Mouse (Mus musculus) gastrocnemius, postnatal 36 days (tissue): ENCODE data around the gene Mcm5. TPM values are rescaled to one million over a fixed set of nuclear protein-coding genes. Genes with fewer than 3 reads are reported as not detected.

ENCODE experiments used
- DNase-seq, 2 experiments: peaks; one replicate each; pipeline ENCODE4 v3.0.0; 2022
- intact Hi-C: fragments of 180-260 bp; cut with DNase I; formaldehyde crosslinking; loops from one replicate; pipeline ENCODE4 v1.15.1; 2025
- total RNA-seq, 2 experiments: library from RNA; stranded (reverse); gene quantifications; 2 replicates each; pipeline ENCODE4 v1.2.3; 2021

The Mcm5 gene
- total RNA-seq, 2 experiments from 2014 or later: 1.7 TPM

- DNase-seq: peak; percentile 90 to 91
- intact Hi-C loops: no loop called here
Measured at GRCm38 (mm10) chr8:75093399-75094156, 15.8 kb upstream of the Mcm5 start, which contains the start of gene Hmox1. Hmox1 (plus strand) TSS chr8:75093621.

- intact Hi-C loops: no loop called here
- no peak for DNase-seq
Measured at GRCm38 (mm10) chr8:75102956-75103355, 6.4 kb upstream of the Mcm5 start.

- no peak for DNase-seq
- intact Hi-C loops: no loop called here
Measured at GRCm38 (mm10) chr8:75103376-75103878, 5.9 kb upstream of the Mcm5 start.

GRCm38 (mm10) chr8:75108527-75109235 is 688 bp upstream of the Mcm5 start:
- intact Hi-C loops: loop anchor here (1.0 kb wide), 1 partner anchor 37 kb away; no protein-coding TSS in a partner anchor
- peak; percentile 68 to 76 for DNase-seq

GRCm38 (mm10) chr8:75110093-75110492 is 724 bp downstream of the Mcm5 start:
- intact Hi-C loops: no loop called here
- no peak for DNase-seq

GRCm38 (mm10) chr8:75118505-75118904 is 9.1 kb downstream of the Mcm5 start:
- intact Hi-C loops: no loop called here
- DNase-seq: no peak

GRCm38 (mm10) chr8:75119287-75119686 is 9.9 kb downstream of the Mcm5 start:
- intact Hi-C loops: no loop called here
- no peak for DNase-seq

GRCm38 (mm10) chr8:75119747-75120146 is 10.4 kb downstream of the Mcm5 start:
- intact Hi-C loops: no loop called here
- DNase-seq: no peak

- intact Hi-C loops: no loop called here
- DNase-seq: no peak
Measured at GRCm38 (mm10) chr8:75127406-75127805, 18.0 kb downstream of the Mcm5 start.

GRCm38 (mm10) chr8:75132485-75132884 is 23.1 kb downstream of the Mcm5 start:
- intact Hi-C loops: loop anchor here (2.0 kb wide), 2 partner anchors 88 to 140 kb away; no protein-coding TSS in a partner anchor
- peak in 1 of 2 experiments; percentile 41 for DNase-seq

GRCm38 (mm10) chr8:75133399-75133798 is 24.0 kb downstream of the Mcm5 start:
- DNase-seq: no peak
- intact Hi-C loops: loop anchor here (2.0 kb wide), 2 partner anchors 87 to 139 kb away; no protein-coding TSS in a partner anchor

GRCm38 (mm10) chr8:75134603-75135391 is 25.4 kb downstream of the Mcm5 start:
- DNase-seq: peak; percentile 31 to 44
- intact Hi-C loops: no loop called here

GRCm38 (mm10) chr8:75135756-75136155 is 26.4 kb downstream of the Mcm5 start:
- DNase-seq: no peak
- intact Hi-C loops: no loop called here

GRCm38 (mm10) chr8:75136256-75136655 is 26.9 kb downstream of the Mcm5 start:
- intact Hi-C loops: no loop called here

GRCm38 (mm10) chr8:75137536-75137935 is 28.2 kb downstream of the Mcm5 start:
- DNase-seq: no peak
- intact Hi-C loops: no loop called here

More at GRCm38 (mm10) chr8:75136256-75136655, 26.9 kb downstream of the Mcm5 start:
- DNase-seq: no peak

GRCm38 (mm10) chr8:75150911-75151610 is 41.7 kb downstream of the Mcm5 start:
- DNase-seq: no peak
- intact Hi-C loops: no loop called here

- DNase-seq: no peak
- intact Hi-C loops: no loop called here
Measured at GRCm38 (mm10) chr8:75151743-75152142, 42.4 kb downstream of the Mcm5 start.

- no peak for DNase-seq
Measured at GRCm38 (mm10) chr8:75152505-75153082, 43.2 kb downstream of the Mcm5 start.

GRCm38 (mm10) chr8:75154855-75155478 is 45.6 kb downstream of the Mcm5 start:
- no peak for DNase-seq
- intact Hi-C loops: no loop called here

More at GRCm38 (mm10) chr8:75152505-75153082, 43.2 kb downstream of the Mcm5 start:
- intact Hi-C loops: no loop called here
